Mouse (Mus musculus) forebrain, embryonic 11.5 days (tissue): Measurements from ENCODE around the gene Nrxn3. TPM values are rescaled to one million over a fixed set of nuclear protein-coding genes. Genes with fewer than 3 reads are reported as not detected.
A peak's percentile ranks its signal among the peaks of the same experiment; 100 is the strongest.

Experiments used
- ATAC-seq: fragments of 200-750 bp; cut with Nextera tagmentation; replicated peaks from 2 replicates; pipeline ENCODE4 v1.8.0; 2017; ENCODE audit warnings: moderate TSS enrichment; ENCODE audit not compliant: low FRiP score
- DNase-seq: peaks from one replicate; pipeline ENCODE4 v3.0.0-alpha.2; 2017; ENCODE audit warnings: low spot score
- H3K27ac ChIP-seq: fragments of 300-500 bp; sonication (generic); 2 replicates; pipeline ENCODE4 v1.5.1; 2014; ENCODE audit warnings: low read depth, low read length
- H3K27me3 ChIP-seq: fragments of 300-500 bp; sonication (generic); 2 replicates; pipeline ENCODE4 v1.6.1; 2014; ENCODE audit warnings: mild to moderate bottlenecking, low read length, mixed read lengths; ENCODE audit not compliant: control insufficient read depth, insufficient read depth
- H3K36me3 ChIP-seq: fragments of 300-500 bp; sonication (generic); 2 replicates; pipeline ENCODE4 v1.6.1; 2014; ENCODE audit warnings: mild to moderate bottlenecking, low read length, moderate library complexity, mixed read lengths; ENCODE audit not compliant: control insufficient read depth, insufficient read depth
- H3K4me1 ChIP-seq: fragments of 300-500 bp; sonication (generic); replicated peaks from 2 replicates; pipeline ENCODE4 v1.6.1; 2014; ENCODE audit warnings: low read length, mixed read lengths; ENCODE audit not compliant: control insufficient read depth, insufficient read depth
- H3K4me2 ChIP-seq: fragments of 300-500 bp; sonication (generic); 2 replicates; pipeline ENCODE4 v1.6.1; 2014; ENCODE audit warnings: low read depth, mild to moderate bottlenecking, low read length, moderate library complexity, mixed read lengths; ENCODE audit not compliant: severe bottlenecking
- H3K4me3 ChIP-seq: fragments of 300-500 bp; sonication (generic); 2 replicates; pipeline ENCODE4 v1.5.1; 2014; ENCODE audit warnings: low read depth, low read length
- H3K9ac ChIP-seq: fragments of 300-500 bp; sonication (generic); 2 replicates; pipeline ENCODE4 v1.6.1; 2014; ENCODE audit warnings: low read length
- H3K9me3 ChIP-seq: fragments of 300-500 bp; sonication (generic); 2 replicates; pipeline ENCODE4 v1.6.1; 2016; ENCODE audit warnings: low read length, mixed read lengths; ENCODE audit not compliant: control insufficient read depth
- WGBS: fragments of 180-500 bp; shearing (Covaris S2); extraction: QIAGEN DNeasy Blood & Tissue Kit; methylation state at CpG from one replicate; pipeline ENCODE4 v1.1.7; 2014; 5-methylcytosine and 5-hydroxymethylcytosine counted together
- polyA plus RNA-seq: library from polyadenylated mRNA; unstranded; fragments of >200 nt; fragmentation: Nextera tagmentation; extraction: Ambion mirVana; gene quantifications from 2 replicates; pipeline ENCODE4 v1.2.1, GENCODE M21; 2014

The Nrxn3 gene
- polyA plus RNA-seq, 1 experiment from 2014 or later = 38.4 TPM

DNA sequence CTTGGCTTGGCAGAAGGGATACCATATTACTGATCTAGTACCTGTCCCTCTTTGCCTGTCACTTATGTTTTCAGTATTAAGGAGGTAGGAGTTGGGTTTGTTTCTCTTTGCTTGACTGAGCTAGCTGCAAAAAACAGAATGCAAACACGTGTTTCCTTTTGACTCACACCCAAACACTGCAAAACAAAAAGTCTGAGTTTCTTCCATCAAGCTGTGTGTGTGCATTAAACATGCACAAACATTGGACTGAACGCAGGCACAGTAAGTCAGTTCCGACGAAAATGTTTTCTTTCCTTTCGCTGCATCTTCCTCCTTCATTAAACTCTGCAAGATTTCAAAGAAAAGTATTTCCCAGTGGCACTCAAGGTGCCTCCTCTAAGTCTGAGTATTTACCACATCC is 1270.6 kb downstream of the Nrxn3 start:
- no peaks in the 10 kb centered on the region for H3K36me3 ChIP-seq
- H3K4me1 ChIP-seq = no peaks in the 10 kb centered on the region
- no peak overlapping the region for H3K27ac ChIP-seq
- no peak overlapping the region for H3K4me2 ChIP-seq
- no peak overlapping the region for H3K9ac ChIP-seq
- H3K9me3 ChIP-seq = no peaks in the 10 kb centered on the region
- H3K4me3 ChIP-seq = no peak overlapping the region
- DNase-seq (no peak), ATAC-seq (no peak)
- WGBS = 80% methylated on average over 5 of the region's 5 CpGs
- H3K27me3 ChIP-seq = no peaks in the 10 kb centered on the region

DNA sequence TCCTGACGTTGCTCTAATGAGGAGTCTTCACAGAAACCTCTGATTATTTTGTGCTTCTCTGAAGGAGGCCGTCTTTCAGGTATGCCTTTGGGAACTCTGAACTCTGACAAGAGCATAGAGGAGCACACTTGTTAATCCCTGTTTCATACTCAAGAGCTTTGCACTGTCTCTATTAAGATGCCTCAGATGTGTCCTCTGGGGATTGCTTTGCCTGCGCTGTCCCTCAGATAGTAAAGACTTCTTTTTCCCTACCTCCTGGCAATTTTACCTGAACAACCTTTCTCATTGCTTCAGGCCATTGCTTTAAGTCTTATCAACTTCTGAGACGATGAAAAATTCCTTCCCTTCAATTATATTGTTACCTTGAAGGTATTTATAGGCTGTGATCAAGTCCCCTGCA is 1272.7 kb downstream of the Nrxn3 start:
- Histone ChIP-seq H3K4me3 (no peak overlapping the region), H3K9ac (no peak overlapping the region), H3K9me3 (no peaks in the 10 kb centered on the region), H3K27ac (no peak overlapping the region), H3K4me2 (no peak overlapping the region), H3K4me1 (no peaks in the 10 kb centered on the region), H3K27me3 (no peaks in the 10 kb centered on the region), H3K36me3 (no peaks in the 10 kb centered on the region)
- no peak for ATAC-seq
- WGBS = 82% methylated on average over 4 of the region's 4 CpGs
- no peak for DNase-seq

DNA sequence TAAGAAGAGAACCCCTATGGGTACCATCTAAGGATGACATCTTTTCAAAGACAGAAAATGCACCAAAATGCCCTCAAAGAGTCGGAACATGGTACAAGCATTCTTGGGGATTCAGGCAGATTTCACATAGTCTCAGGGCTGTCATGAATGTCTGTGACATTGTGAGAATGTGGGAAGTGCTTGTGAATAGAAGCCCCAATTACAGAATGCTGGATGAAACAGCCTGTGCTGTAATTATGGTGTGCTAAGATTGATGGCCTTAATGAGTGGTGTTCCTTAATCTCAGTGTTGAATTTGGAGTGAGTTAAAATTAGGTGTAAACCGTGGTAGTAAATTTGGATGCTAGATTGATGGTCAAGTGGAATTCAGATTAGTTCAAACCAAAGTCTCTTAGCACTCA is 1287.6 kb downstream of the Nrxn3 start:
- Histone ChIP-seq H3K4me2 (no peak overlapping the region), H3K9me3 (no peaks in the 10 kb centered on the region), H3K27me3 (no peaks in the 10 kb centered on the region), H3K4me3 (no peak overlapping the region), H3K4me1 (no peaks in the 10 kb centered on the region), H3K9ac (no peak overlapping the region), H3K36me3 (no peaks in the 10 kb centered on the region), H3K27ac (no peak overlapping the region)
- DNase-seq = no peak
- no peak; the same call in 1 of the 2 replicates for ATAC-seq
- WGBS = 85% methylated on average over 2 of the region's 2 CpGs

DNA sequence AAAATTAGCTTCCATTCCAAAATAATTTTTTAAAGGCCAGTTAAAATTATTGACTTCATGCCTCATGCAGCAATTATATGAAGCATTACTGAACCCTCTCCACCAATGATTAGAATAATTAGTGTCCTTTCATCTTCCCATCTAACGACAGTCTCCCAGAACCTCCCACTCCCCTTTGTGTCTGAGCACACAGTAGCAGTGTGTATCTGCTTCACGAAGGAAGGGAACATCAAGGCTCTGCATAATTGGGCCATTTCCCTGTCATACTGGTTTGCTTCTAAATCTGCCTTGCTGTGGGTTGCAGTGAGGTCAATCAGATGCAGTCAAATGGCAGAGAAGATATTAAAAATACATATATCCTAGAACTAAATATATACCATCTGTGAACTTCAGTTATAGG is 1291.3 kb downstream of the Nrxn3 start:
- ATAC-seq (peak; percentile 42; the same call in 1 of the 2 replicates), DNase-seq (no peak)
- Histone ChIP-seq H3K9ac (no peak overlapping the region), H3K27me3 (no peaks in the 10 kb centered on the region), H3K4me2 (no peak overlapping the region), H3K27ac (no peak overlapping the region), H3K4me3 (no peak overlapping the region), H3K4me1 (no peaks in the 10 kb centered on the region), H3K9me3 (no peaks in the 10 kb centered on the region), H3K36me3 (no peaks in the 10 kb centered on the region)
- 45% methylated on average over 2 of the region's 2 CpGs for WGBS

DNA sequence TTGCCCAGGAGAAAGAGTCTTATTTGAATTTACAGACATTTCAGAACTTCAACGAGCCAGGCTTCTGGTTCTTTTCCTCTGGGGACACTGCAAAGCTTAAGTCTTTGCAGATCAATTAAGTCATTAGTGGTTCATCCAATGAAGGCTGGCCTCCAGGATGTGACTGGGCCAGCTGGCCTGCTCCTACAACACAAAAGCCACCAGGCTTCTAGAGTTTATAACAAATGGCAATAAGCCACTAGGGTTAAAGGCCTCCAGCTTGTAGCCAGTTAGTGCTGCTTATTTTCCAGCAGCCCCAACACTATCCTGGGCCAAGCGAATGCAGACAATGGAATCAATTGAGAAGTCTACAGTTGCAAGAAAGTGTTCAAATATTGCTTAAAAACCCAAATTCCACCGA is 1304.3 kb downstream of the Nrxn3 start:
- H3K4me2 ChIP-seq = no peak overlapping the region
- H3K27ac ChIP-seq = no peak overlapping the region
- H3K9me3 ChIP-seq = no peaks in the 10 kb centered on the region
- no peaks in the 10 kb centered on the region for H3K36me3 ChIP-seq
- no peak for ATAC-seq
- DNase-seq = no peak
- no peaks in the 10 kb centered on the region for H3K27me3 ChIP-seq
- H3K4me1 ChIP-seq = no peaks in the 10 kb centered on the region
- H3K9ac ChIP-seq = no peak overlapping the region
- no peak overlapping the region for H3K4me3 ChIP-seq
- WGBS = 45% methylated on average over 3 of the region's 3 CpGs

DNA sequence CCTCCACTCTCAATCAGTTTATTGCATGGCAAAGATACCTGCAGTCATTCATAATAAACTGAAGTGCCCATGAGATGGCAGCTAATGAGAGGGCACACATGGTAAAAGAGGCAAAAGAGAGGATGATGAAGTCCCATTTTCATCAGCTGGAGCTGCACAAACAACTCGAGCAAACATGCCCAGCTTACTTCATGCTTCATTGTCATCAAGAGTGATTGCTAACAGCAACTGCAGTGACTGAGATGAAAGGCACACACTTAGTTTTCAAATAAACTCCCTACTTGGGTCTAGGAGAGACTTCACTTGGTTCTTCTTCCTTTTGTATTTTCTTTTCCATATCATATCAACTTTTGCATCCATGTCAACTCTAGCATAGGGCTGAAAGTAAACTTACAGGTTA is 1318.4 kb downstream of the Nrxn3 start:
- ATAC-seq (no peak), DNase-seq (no peak)
- 76% methylated on average over 1 of the region's 1 CpGs for WGBS
- Histone ChIP-seq H3K4me3 (no peak overlapping the region), H3K27me3 (no peaks in the 10 kb centered on the region), H3K4me2 (no peak overlapping the region), H3K4me1 (no peaks in the 10 kb centered on the region), H3K36me3 (no peaks in the 10 kb centered on the region), H3K27ac (no peak overlapping the region), H3K9ac (no peak overlapping the region), H3K9me3 (no peaks in the 10 kb centered on the region)

DNA sequence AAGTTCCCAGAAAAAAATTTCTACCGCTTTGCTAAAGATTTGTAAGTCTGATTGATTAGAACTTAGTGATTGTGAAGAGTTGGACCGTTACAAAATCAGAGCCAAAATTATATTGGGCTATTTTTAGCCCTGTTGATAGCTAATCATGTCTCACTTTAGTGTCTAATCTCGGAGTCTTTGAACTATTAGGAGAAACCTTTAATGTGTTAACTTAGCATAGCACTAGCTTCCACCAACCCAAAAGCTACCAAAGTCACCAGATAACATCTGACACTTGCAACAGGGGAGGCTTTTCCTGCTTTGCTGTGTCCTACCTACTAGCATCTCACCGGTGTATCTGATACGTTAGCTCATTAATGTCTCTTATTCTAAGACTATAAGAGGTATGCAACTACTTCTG is 1333.6 kb downstream of the Nrxn3 start:
- no peak overlapping the region for H3K4me2 ChIP-seq
- H3K27ac ChIP-seq = no peak overlapping the region
- no peaks in the 10 kb centered on the region for H3K9me3 ChIP-seq
- H3K27me3 ChIP-seq = no peaks in the 10 kb centered on the region
- ATAC-seq (no peak), DNase-seq (no peak)
- 90% methylated on average over 5 of the region's 5 CpGs for WGBS
- no peaks in the 10 kb centered on the region for H3K4me1 ChIP-seq
- no peak overlapping the region for H3K9ac ChIP-seq
- H3K4me3 ChIP-seq = no peak overlapping the region
- H3K36me3 ChIP-seq = no peaks in the 10 kb centered on the region

DNA sequence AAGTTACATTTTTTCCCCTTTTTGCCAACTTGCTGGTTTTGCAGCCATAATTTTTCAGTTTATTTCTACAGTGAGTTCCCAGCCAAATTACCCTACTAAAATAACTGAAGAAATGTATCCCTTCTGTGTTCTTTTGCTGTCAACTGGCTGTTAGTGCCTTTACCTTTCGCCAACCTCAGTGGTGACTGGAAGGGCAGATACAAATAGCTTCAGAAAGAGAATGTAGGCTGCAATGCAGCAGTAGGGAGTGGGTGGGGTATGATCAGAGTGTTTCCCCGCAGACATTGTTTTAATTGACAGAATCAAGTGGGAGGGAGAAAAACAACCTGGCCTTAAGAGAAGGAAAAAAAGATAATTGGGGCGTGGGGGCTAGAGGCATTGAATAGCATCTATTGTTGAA is 1337.1 kb downstream of the Nrxn3 start:
- no peak for DNase-seq
- Histone ChIP-seq H3K4me1 (peaks cover 2% of the 10 kb centered on the region; the same call in 1 of the 2 replicates), H3K27me3 (no peaks in the 10 kb centered on the region), H3K9me3 (no peaks in the 10 kb centered on the region), H3K4me3 (no peak overlapping the region), H3K9ac (no peak overlapping the region), H3K36me3 (no peaks in the 10 kb centered on the region), H3K4me2 (no peak overlapping the region), H3K27ac (no peak overlapping the region)
- 83% methylated on average over 3 of the region's 3 CpGs for WGBS
- no peak for ATAC-seq

DNA sequence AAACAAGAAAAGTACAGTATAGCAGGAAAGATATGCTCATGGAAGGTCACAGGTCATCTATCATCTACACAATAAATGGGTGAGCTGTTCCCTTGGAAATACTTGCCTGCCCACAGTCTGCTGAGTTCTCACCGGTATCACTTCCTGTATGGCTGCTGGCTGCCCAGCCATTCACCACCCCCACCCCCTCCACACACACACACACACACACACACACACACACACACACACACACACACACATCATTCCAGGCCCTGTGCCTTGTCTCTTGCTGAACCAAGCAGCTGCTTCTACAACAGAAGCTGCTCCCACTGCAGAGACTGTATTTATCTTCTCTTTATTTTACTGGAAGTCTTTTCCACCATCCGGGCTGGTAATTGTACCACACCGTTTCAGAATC is 1338.6 kb downstream of the Nrxn3 start:
- Histone ChIP-seq H3K4me3 (no peak overlapping the region), H3K27me3 (no peaks in the 10 kb centered on the region), H3K9me3 (no peaks in the 10 kb centered on the region), H3K27ac (no peak overlapping the region), H3K4me1 (peaks cover 2% of the 10 kb centered on the region; the same call in 1 of the 2 replicates), H3K36me3 (no peaks in the 10 kb centered on the region), H3K9ac (no peak overlapping the region), H3K4me2 (no peak overlapping the region)
- DNase-seq = no peak
- 75% methylated on average over 3 of the region's 3 CpGs for WGBS
- ATAC-seq = no peak
